Mouse (Mus musculus) ES-Bruce4 (cell line): ENCODE data around the gene Angptl4.

Experiments
- CTCF ChIP-seq: IDR thresholded peaks from one replicate; pipeline ENCODE4 v1.8.1; 2011; ENCODE audit warnings: low read depth, low read length
- EP300 ChIP-seq: IDR thresholded peaks from 2 replicates; pipeline ENCODE4 v1.6.1; 2011; ENCODE audit warnings: low read depth, low read length; ENCODE audit not compliant: insufficient read depth
- POLR2A ChIP-seq: IDR thresholded peaks from one replicate; pipeline ENCODE4 v1.8.1; 2011; ENCODE audit warnings: low read length; ENCODE audit not compliant: insufficient read depth

DNA sequence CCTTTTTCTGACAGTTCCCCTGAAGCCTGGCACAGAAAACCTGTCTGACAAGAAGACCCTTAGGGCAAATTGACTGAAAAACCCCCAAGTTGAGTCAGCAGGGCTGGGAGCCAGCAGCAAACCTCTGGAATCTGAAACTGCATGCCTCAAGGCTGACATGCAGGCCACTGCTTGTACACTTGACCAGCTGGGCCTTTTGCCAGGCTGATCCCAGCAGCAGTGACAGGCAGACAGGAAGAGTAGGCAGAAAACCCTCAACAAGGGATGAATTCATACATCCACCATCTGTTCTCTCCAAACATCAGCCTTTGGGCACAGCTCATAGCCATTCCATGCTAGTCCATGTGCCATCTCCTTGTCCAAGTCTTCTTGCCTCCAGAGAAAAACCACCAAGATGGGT is 1.8 kb upstream of the Angptl4 start:
- TF ChIP-seq CTCF (no peak), POLR2A (no peak), EP300 (no peak)
